Mouse (Mus musculus) heart, embryonic 11.5 days (tissue): ENCODE measurements around the gene Epb41. TPM values are rescaled to one million over a fixed set of nuclear protein-coding genes. Genes with fewer than 3 reads are reported as not detected.

Source experiments
- ATAC-seq: fragments of 200-750 bp; cut with Nextera tagmentation; replicated peaks from 2 replicates; pipeline ENCODE4 v1.8.0; 2017; ENCODE audit warnings: moderate library complexity; ENCODE audit not compliant: insufficient number of reproducible peaks, low FRiP score, low TSS enrichment
- H3K27ac ChIP-seq: fragments of 300-500 bp; sonication (generic); 2 replicates; pipeline ENCODE4 v1.5.1; 2014; ENCODE audit warnings: mild to moderate bottlenecking, low read depth, low read length
- H3K27me3 ChIP-seq: fragments of 300-500 bp; sonication (generic); 2 replicates; pipeline ENCODE4 v1.6.1; 2014; ENCODE audit warnings: mild to moderate bottlenecking, low read length, mixed read lengths; ENCODE audit not compliant: control insufficient read depth, insufficient read depth
- H3K36me3 ChIP-seq: fragments of 300-500 bp; sonication (generic); 2 replicates; pipeline ENCODE4 v1.6.1; 2014; ENCODE audit warnings: mild to moderate bottlenecking, low read length, moderate library complexity, mixed read lengths; ENCODE audit not compliant: control insufficient read depth, insufficient read depth
- H3K4me1 ChIP-seq: fragments of 300-500 bp; sonication (generic); 2 replicates; pipeline ENCODE4 v1.6.1; 2014; ENCODE audit warnings: low read length; ENCODE audit not compliant: control insufficient read depth, insufficient read depth
- H3K4me2 ChIP-seq: fragments of 300-500 bp; sonication (generic); 2 replicates; pipeline ENCODE4 v1.6.1; 2014; ENCODE audit warnings: mild to moderate bottlenecking, moderate library complexity
- H3K4me3 ChIP-seq: fragments of 300-500 bp; sonication (generic); 2 replicates; pipeline ENCODE4 v1.5.1; 2014; ENCODE audit warnings: low read depth, low read length
- H3K9ac ChIP-seq: fragments of 300-500 bp; sonication (generic); 2 replicates; pipeline ENCODE4 v1.6.1; 2014; ENCODE audit warnings: mild to moderate bottlenecking, low read depth, low read length, moderate library complexity
- H3K9me3 ChIP-seq: fragments of 300-500 bp; sonication (generic); replicated peaks from 2 replicates; pipeline ENCODE4 v1.6.1; 2016; ENCODE audit warnings: low read length; ENCODE audit not compliant: control insufficient read depth
- WGBS: fragments of 180-500 bp; shearing (Covaris S2); extraction: QIAGEN DNeasy Blood & Tissue Kit; methylation state at CpG from one replicate; pipeline ENCODE4 v1.1.7; 2014; ENCODE audit not compliant: insufficient replicate concordance; 5-methylcytosine and 5-hydroxymethylcytosine counted together
- polyA plus RNA-seq: library from polyadenylated mRNA; unstranded; fragments of >200 nt; fragmentation: Nextera tagmentation; extraction: Ambion mirVana; gene quantifications from 2 replicates; pipeline ENCODE4 v1.2.1, GENCODE M21; 2014

The Epb41 gene
- polyA plus RNA-seq = 67.5 and 73.2 TPM in 2 replicates

- peak within 1 kb of the TSS; percentile 92 for H3K4me2 ChIP-seq
- 1% methylated on average over 47 of the region's 47 CpGs for WGBS
- peak within 1 kb of the TSS; percentile 87 for H3K27ac ChIP-seq
- peak within 1 kb of the TSS; percentile 91 for H3K9ac ChIP-seq
- H3K27me3 ChIP-seq = no peaks in the 10 kb centered on the region
- peaks cover 57% of the 10 kb centered on the region for H3K4me1 ChIP-seq
- peak within 1 kb of the TSS; percentile 88 for H3K4me3 ChIP-seq
- no peaks in the 10 kb centered on the region for H3K36me3 ChIP-seq
- H3K9me3 ChIP-seq = no peaks in the 10 kb centered on the region
- ATAC-seq = peak; percentile 90
Observed at GRCm38 (mm10) chr4:132074933-132075769, at the start of gene Epb41. TSS of gene Epb41 (minus strand) at chr4:132075321.

GRCm38 (mm10) chr4:132123166-132123565 is 48.0 kb upstream of the Epb41 start:
- Histone ChIP-seq H3K4me1 (peaks cover 15% of the 10 kb centered on the region), H3K27me3 (peaks cover 2% of the 10 kb centered on the region; the same call in 1 of the 2 replicates), H3K27ac (no peak overlapping the region), H3K4me2 (no peak overlapping the region), H3K36me3 (no peaks in the 10 kb centered on the region), H3K4me3 (no peak overlapping the region), H3K9ac (no peak overlapping the region), H3K9me3 (no peaks in the 10 kb centered on the region)
- 79% methylated on average over 1 of the region's 1 CpGs for WGBS
- no peak for ATAC-seq

- Histone ChIP-seq H3K4me2 (no peak overlapping the region), H3K27ac (no peak overlapping the region), H3K36me3 (no peaks in the 10 kb centered on the region), H3K4me3 (no peak overlapping the region), H3K4me1 (peaks cover 8% of the 10 kb centered on the region), H3K27me3 (peaks cover 2% of the 10 kb centered on the region; the same call in 1 of the 2 replicates), H3K9me3 (no peaks in the 10 kb centered on the region), H3K9ac (no peak overlapping the region)
- no peak for ATAC-seq
- 80% methylated on average over 5 of the region's 5 CpGs for WGBS
Observed at GRCm38 (mm10) chr4:132121674-132122073, 46.6 kb upstream of the Epb41 start.

GRCm38 (mm10) chr4:132119566-132119965 is 44.4 kb upstream of the Epb41 start:
- no peaks in the 10 kb centered on the region for H3K9me3 ChIP-seq
- no peak overlapping the region for H3K4me2 ChIP-seq
- H3K4me3 ChIP-seq = no peak overlapping the region
- H3K27me3 ChIP-seq = peaks cover 7% of the 10 kb centered on the region
- ATAC-seq = no peak
- H3K9ac ChIP-seq = no peak overlapping the region
- H3K27ac ChIP-seq = no peak overlapping the region
- no peaks in the 10 kb centered on the region for H3K36me3 ChIP-seq
- WGBS = 52% methylated on average over 9 of the region's 9 CpGs
- H3K4me1 ChIP-seq = no peaks in the 10 kb centered on the region

- no peaks in the 10 kb centered on the region for H3K9me3 ChIP-seq
- no peak overlapping the region for H3K27ac ChIP-seq
- no peak overlapping the region for H3K4me3 ChIP-seq
- H3K36me3 ChIP-seq = no peaks in the 10 kb centered on the region
- WGBS = 83% methylated on average over 4 of the region's 4 CpGs
- no peak overlapping the region for H3K9ac ChIP-seq
- peaks cover 14% of the 10 kb centered on the region for H3K27me3 ChIP-seq
- no peak for ATAC-seq
- H3K4me1 ChIP-seq = peaks cover 7% of the 10 kb centered on the region; the same call in 1 of the 2 replicates
- H3K4me2 ChIP-seq = no peak overlapping the region
Observed at GRCm38 (mm10) chr4:132116315-132116714, 41.2 kb upstream of the Epb41 start.

- Histone ChIP-seq H3K27me3 (peaks cover 14% of the 10 kb centered on the region), H3K4me2 (peak overlapping the region; percentile 64), H3K27ac (no peak overlapping the region), H3K9me3 (no peaks in the 10 kb centered on the region), H3K4me3 (peak overlapping the region; percentile 33), H3K36me3 (no peaks in the 10 kb centered on the region), H3K9ac (no peak overlapping the region; the same call in 1 of the 2 replicates), H3K4me1 (peaks cover 7% of the 10 kb centered on the region; the same call in 1 of the 2 replicates)
- ATAC-seq = no peak
- WGBS = 26% methylated on average over 53 of the region's 53 CpGs
Observed at GRCm38 (mm10) chr4:132113411-132114095, 38.4 kb upstream of the Epb41 start.

- H3K4me1 ChIP-seq = peaks cover 7% of the 10 kb centered on the region; the same call in 1 of the 2 replicates
- no peak overlapping the region for H3K4me3 ChIP-seq
- H3K27ac ChIP-seq = no peak overlapping the region
- H3K4me2 ChIP-seq = no peak overlapping the region
- H3K36me3 ChIP-seq = no peaks in the 10 kb centered on the region
- H3K9ac ChIP-seq = no peak overlapping the region
- WGBS = 71% methylated on average over 4 of the region's 4 CpGs
- ATAC-seq = no peak
- no peaks in the 10 kb centered on the region for H3K9me3 ChIP-seq
- H3K27me3 ChIP-seq = peaks cover 12% of the 10 kb centered on the region
Observed at GRCm38 (mm10) chr4:132111227-132111626, 36.1 kb upstream of the Epb41 start.

- H3K4me3 ChIP-seq = no peak overlapping the region
- H3K9ac ChIP-seq = no peak overlapping the region
- 84% methylated on average over 7 of the region's 7 CpGs for WGBS
- H3K4me2 ChIP-seq = no peak overlapping the region
- no peaks in the 10 kb centered on the region for H3K9me3 ChIP-seq
- H3K27me3 ChIP-seq = peaks cover under 1% of the 10 kb centered on the region; the same call in 1 of the 2 replicates
- no peak for ATAC-seq
- H3K27ac ChIP-seq = no peak overlapping the region
- no peaks in the 10 kb centered on the region for H3K36me3 ChIP-seq
- H3K4me1 ChIP-seq = peaks cover 4% of the 10 kb centered on the region; the same call in 1 of the 2 replicates
Observed at GRCm38 (mm10) chr4:132108221-132108620, 33.1 kb upstream of the Epb41 start.
